Mouse (Mus musculus): ENCODE data around the gene Rab3b.
A peak's percentile ranks its signal among the peaks of the same experiment; 100 is the strongest.

Rab3b gene

DNA sequence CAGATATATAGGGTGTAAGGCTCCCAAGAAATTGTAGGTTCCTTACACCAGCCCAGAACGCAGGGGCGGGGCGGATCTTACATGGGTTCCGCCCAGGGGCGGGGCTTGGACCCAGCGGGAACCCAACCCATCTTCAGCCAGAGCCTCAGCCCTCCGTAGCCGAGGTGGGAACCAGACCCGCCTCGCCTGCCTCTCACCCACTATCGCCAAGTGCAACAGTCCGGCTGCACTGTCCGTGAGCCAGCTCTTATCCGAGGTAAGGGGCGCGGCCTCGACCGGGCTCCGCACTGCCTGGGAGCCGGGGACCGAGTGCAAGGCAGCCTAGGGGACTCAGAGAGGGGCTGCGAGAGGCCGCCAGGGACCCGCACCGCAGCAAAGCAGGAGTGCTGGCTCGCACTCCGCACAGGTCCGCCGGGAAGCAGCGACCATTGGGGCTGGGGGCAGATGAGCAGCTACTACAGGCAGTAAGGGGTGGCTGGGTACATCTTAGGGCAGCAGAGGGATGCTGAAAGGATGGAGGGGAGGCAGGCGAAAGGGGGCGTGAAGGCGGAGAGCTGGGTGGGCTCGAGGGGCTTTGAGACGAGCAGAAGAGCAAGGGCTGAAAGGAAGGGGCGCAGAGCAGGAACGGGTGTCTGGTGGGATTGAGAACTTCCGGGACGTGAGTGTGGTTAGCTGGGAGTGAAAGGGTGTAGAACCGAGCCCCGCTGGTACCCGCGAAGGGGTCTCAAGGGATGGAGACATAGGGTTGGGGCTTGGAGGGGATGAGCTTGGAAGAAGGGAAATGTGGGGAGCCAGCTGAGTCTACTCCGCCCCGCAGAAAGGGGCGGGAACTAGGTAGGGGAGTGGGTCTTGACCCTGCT is at the start of gene Rab3b:
Gene Rab3b, plus strand, starts transcription at position 101 of the 860 bp plus-strand sequence.
- DNase-seq: peak; percentile 90

DNA sequence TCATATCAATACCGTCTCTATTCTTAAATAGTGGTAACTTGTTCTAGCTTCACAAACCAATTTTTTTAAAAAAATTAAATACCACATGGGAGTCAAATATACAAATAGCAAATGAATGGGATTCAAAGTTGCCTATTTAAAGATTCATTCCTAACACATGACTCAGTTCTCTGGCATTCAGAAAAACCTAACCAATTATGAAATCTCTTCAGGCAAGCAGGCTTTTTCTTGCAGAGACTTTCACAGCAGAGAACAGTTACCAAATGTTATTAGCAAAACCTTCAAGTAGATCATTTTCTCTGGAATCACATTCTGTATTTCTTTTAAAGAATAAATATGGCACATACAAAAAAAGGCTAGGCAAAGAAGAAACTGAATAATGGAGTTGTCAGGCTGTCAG is 48.2 kb upstream of the Rab3b start:
- DNase-seq: no peak

DNA sequence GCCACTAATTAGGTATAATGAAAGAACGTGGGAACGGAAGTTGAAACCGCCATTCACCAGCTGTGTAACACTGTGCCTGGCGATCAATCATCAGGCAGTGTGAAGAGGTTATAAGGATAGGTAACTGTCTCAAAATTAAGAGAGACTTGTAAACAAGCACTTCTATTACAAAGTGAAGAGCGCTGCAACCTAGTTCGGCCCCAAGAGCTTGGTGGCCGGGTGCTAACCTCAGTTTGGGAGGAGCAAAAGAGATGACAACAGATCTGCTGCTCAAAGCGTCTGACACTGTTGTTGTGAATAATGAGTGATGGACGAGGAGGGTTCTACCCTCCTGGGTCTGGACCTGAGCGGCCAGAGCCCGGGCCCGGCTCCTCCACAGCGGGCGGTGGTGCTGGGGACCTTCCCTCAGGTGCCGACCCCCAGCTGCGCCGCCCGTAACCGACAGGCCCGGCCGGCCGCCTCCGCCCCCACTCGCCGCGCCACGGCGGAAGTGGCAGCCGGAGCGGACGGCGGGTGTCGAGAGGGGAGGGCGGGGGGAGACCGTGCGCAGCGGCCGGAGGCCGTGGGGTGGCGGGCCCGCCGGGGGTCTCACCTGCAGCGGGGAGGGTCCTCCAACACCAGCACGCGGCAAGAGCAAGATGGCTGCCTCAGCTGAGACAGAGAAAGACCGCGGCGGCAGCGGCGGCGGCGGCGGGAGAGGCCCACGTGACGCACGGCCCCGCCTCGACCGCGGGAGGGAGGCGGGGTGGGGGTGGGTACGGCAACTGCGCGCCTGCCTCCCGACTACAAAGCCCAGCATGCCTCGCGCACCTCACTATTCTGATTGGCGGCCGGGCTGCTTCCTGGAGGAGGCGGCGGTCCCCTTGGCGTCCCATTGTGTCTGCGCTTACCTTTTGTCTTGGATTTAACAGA is 45.7 kb upstream of the Rab3b start, which contains the start of gene Btf3l4:
Gene Btf3l4, minus strand, starts transcription at position 699 of the 912 bp plus-strand sequence.
- peak; percentile 99 for DNase-seq

DNA sequence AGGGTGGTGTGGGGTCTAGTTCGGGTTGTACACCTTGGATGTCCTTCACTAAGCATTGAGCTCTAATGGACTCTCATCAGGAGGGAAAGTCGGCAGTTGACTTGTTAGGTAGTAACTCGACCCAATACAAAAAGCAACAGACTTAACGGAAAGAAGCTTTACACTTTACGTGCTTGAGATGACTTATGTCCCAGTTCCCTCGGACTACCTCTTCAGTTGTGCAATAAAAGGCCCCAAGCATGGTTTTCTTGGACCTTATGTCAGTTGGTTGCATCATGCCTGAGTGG is 45.1 kb upstream of the Rab3b start:
- no peak for DNase-seq

DNA sequence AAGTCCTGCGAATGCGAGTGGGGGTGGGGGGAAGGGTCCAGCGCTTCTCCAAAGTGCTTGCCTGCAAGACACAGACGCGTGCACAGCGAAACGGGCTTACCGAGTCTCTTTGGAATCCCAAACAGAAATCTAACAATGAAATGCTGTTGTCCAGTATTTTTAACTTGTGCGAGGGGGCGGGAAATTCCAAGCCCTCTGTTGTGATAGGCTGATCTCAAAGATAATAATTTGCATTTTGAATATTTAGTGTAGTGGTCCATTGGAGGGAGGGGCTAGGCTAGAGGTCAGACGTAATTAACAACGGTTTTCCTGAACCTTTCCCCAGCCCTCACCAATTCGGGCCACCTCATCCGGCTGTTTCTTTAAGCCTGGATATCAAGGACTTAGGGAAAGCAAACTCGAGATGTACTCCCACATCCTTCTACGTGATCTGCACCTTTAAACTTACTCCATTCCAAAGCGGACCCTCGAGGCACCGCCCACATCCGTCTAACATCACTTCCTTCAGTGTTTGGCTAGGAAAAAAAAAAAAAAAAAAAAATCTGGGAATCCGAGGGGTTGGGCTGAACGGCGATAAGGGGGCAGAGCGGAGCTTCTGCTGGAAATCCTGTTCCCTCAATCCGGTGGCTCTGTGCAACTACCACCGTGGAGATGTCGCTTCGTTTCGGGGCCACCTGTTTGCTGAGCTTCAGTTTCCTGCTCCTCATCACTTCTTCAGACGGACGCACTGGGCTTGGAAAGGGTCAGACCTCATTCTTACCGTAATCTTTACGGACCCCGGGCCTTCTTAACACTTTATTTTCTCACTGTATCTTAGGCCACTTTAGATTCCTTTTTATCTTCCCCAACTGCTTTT is 44.5 kb upstream of the Rab3b start, which contains the start of gene Txndc12:
Gene Txndc12, plus strand, starts transcription at position 487 of the 856 bp plus-strand sequence.
- DNase-seq: peak; percentile 99

DNA sequence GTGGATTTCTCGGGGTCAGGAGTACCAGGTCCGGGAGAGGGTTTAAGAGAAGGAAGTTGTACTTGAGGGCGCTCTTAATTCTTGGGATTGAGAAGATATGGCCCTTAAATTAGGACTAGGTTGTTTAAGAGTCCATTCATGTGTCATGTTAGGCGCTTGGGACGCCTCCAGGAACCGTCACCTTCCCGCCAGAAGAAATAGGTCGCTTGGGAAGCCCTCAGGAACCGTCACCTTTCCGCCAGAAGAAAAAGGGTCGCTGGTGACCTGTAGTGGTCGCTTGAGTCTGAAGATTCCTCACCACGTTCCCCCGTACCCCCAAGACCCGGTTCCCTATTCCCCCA is 43.9 kb upstream of the Rab3b start:
- peak; percentile 92 for DNase-seq

DNA sequence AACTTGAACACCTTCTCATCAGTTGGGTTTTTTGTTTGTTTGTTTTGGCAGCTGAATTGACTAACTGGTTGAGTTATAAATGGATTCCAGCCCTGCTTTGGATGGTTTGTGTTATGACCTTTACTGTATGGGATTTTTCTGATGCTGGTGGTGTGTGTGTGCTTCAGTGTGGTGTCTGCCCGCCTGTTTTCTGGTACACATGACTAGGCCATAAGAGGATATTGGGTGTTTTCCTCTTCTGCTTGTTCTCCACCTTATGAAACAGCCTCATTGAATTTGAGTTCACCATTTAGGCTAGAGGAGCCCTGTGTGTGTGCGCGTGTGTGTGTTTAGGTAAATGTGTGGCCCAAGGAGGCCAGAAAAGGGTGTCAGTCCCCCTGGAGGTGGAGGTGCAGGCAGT is 43.4 kb upstream of the Rab3b start:
- peak; percentile 67 for DNase-seq

DNA sequence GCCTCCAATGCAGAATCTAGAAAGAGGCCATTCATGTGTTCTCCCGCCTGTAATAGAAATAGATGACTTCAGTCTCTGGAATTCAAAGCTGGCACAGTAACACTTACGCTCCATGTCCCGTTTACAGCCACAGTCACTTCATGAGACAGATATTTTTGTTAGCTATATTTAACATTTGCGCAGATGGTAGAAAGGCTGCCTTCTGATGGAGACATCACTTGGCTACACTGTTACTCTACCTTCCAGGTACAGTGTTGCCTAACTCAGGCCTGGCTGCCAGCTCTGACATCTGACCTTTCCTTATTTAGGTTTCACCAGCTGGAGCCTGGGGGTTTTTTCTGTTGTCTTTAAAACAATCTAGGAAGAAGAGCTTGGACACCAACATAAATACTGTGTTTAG is 40.8 kb upstream of the Rab3b start:
- peak; percentile 92 for DNase-seq

DNA sequence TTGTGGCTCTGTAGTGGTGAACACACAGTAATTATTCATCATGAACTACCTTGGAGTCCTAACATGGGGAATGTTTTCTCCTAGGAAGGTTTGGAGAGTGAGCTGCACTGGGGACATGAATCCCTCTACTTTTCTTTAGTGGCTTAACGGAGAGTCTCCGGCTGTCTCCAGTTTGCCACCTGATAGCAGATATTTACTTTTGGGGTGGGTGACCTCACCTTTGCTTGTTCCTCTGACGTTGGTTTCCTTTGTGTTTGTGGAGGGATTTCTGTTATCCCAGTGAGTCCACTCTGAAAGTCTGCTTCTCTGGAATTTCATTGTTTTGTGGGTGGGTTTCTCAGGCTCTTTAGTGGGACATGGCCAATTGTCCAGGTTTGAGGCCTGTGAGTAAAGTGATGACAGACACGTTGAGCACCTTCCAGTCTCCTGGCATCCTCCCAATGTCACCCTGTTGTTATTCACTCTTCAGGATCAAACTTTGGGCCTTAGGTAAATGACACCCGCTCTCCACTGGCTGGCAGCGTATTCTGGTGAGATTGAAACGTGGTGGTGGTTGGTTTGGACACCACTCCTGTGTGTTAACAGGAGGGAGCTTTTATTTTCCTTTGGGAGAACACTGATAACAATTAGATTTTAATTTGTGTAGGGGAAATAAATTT is 36.8 kb upstream of the Rab3b start:
- DNase-seq: no peak

DNA sequence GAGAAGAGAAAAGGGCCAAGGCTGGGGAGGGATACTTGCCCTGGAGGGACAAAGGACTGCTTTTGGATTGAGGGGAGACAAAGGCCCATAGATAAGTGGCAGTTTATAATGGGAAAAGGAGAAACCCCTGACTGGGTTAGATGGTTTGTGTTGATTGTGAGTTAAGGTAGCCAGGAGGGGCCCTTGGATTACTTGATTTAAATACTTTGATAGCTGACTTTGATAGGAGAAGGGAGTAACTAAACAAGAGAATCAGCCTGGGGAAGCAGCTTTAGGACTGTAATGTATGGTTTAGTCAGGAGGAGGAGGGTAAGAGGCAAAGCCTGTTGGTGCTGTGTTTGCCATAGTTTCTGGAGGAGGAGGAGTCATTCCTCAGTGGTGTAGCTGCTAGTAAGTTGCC is 35.5 kb upstream of the Rab3b start:
- peak; percentile 70 for DNase-seq

DNA sequence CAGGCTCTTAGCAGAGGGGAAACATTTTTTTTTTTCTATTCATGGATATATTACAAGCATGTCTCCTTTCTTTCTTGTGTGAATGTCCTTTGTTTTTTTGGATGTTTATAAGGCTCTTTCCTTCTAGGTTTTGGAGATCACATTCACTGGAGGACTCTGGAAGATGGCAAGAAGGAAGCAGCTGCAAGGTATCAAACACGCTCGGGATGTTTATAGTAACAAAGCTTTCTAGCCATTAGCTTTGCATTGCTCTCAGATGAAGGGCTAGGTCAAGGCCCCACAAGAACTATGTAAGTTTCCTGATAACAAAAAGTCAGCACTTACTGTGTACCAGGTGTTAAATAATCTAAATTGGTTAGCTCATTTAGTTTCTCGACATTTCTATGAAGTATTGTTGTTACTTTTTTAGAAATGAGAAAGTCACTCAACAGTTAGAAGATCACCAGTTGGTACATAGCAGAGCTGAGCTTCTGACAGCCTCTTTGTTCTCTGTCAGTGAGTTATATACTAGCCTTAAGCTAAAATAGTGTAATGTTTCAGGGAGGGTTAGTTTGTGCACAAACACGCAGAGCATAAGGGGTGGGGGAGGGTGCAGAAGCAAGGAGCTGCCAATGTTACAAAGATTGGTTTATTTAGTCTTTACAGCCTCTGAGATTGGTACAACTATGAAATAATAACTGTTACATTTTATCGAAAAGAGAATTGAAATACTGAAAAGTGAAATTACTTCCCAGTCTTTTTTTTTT is 32.9 kb upstream of the Rab3b start:
- DNase-seq: peak; percentile 55

DNA sequence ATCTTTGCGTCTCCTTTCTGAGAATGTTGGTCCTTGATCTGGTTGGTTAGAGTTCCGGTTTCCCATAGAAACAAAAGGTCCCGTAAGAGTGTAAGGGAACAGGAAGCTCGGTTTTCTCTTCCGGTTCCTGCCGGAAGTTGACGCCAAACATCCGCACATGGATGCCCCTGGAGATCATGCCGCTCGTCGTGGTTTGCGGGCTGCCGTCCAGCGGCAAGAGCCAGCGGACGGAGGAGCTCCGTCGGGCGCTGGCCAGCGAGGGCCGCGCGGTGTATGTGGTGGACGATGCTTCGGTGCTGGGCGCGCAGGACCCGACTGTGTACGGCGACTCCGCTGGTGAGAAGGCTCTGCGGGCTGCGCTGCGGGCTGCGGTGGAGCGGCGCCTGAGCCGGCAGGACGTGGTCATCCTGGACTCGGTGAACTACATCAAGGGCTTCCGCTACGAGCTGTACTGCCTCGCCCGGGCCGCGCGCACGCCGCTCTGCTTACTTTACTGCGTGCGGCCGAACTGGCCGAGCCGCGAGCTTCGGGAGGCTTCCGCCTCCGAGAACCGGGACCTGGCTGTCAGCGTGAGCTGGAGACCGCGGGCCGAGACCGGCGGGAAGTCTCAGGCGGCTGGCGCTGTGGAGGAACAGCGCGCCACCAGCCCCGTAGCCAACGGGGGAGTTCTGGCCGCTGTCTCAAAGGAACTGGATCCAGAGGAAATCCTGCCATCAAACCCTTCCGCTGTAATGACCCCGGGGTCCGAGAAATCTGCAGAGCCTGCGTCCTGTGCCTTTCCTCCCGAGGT is 31.0 kb upstream of the Rab3b start, which contains the start of gene Kti12:
Gene Kti12, plus strand, starts transcription at position 71 of the 790 bp plus-strand sequence.
- peak; percentile 99 for DNase-seq

DNA sequence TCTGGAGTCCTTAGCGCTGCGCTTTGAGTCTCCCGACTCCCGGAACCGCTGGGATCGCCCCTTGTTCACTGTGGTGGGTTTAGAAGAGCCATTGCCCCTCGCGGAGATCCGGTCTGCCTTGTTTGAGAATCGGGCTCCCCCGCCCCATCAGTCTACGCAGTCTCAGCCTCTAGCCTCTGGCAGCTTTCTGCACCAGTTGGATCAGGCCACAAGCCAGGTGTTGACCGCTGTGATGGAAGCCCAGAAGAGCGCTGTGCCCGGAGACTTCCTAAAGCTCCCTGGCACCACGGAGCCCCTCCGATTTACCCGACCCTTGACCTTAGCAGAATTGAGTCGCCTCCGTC is 30.4 kb upstream of the Rab3b start, which contains the start of gene A730015C16Rik:
Gene A730015C16Rik, minus strand, starts transcription at position 115 of the 344 bp plus-strand sequence.
- no peak for DNase-seq

DNA sequence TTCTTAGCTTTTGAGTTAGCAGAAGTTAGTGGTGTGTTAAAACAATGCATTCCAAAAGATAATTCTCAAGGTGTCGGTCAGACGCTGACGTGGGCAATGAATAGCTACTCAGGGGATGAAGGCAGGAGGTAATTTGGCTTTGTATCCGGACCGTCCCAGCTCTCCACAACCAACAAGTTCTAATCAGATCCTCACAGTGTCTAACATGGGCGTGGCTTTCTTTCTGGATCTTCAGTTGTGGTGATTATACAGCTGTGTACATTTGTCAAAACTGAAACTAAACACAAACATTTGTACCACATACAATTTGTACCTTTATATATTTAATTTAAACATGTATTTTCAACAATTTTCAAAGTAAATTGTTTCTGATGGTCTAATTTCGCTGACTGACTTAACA is 12.1 kb upstream of the Rab3b start:
- DNase-seq: peak; percentile 23

DNA sequence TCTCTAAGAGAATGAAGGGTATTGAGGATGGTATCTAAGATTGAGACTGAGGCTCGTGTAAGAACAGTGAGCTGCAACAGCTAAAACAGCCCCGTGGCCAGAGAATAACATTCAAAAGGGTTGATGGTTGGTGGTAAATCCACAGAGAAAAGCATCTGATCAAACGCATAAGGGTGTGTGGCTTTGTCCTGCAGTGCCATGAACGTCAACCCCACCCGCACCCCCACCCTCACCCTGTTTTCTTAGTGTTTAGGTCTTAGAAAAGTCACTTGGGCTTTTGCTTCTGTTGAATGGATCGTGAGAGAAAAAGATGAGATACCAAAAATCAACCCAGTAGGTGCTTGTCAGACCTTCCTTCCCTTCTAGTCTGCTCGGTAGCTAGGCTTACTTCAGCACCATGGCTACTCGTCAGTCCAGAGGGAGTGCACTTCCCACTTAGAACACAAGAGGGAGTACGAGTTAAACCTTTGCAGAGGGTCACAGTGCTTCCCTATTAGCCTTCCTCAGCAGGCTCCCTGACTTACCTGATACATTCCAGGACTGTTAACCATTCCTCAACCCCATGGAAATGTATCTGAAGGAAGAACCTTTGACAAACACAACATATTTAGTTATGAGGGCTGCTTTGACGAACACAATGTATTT is 9.0 kb upstream of the Rab3b start:
- DNase-seq: peak; percentile 91

DNA sequence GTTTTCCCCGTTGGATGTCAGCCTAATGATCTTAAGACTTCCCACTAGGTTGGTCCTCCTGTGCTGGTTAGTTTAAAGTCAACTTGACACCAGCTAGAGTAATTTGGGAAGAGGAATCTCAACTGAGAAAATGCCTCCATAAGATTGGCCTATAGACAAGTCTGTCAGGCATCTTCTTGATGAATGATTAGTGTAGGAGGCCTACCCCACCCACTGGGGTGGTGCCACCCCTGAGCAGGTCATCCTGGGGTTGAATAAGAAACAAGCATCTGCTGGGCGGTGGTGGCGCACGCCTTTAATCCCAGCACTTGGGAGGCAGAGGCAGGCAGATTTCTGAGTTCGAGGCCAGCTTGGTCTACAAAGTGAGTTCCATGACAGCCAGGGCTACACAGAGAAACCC is 5.1 kb upstream of the Rab3b start:
- DNase-seq: no peak

DNA sequence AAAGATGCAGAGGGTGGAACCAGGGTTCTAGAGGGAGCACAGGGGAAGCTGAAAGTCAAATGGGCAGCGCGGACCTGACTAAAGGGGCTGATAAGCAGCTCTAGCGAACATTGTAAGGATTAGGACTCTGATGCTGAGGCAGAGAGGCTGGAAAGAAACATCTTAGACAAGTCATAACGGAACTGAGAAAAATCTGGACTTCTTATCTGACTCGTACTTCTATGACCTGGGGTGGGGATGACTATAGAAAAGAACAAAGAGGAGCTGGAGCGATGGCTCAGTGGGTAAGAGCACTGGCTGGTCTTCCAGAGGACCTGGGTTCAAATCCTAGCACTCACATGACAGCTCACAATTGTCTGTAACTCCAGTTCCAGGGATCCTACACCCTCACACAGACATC is 962 bp upstream of the Rab3b start:
- DNase-seq: no peak

DNA sequence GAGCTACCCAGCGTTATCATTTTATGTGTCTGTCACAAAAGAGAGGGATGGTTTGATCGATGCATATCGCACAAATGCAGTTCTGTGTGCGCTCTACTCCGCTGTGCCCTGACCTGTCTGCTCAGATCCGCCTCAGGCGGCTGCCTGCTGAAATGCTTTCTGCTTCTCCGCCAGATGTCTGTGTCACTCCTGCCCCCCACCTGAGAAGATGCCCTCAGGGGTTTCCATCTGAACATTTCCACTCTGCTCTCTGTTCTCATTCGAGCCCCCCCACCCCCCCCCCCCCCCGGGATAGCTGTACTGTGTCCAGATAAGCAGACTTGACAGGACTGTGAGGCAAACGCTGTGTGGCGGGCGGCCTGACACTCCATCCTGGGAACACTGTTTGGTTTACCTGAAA is 5.0 kb downstream of the Rab3b start:
- DNase-seq: no peak

DNA sequence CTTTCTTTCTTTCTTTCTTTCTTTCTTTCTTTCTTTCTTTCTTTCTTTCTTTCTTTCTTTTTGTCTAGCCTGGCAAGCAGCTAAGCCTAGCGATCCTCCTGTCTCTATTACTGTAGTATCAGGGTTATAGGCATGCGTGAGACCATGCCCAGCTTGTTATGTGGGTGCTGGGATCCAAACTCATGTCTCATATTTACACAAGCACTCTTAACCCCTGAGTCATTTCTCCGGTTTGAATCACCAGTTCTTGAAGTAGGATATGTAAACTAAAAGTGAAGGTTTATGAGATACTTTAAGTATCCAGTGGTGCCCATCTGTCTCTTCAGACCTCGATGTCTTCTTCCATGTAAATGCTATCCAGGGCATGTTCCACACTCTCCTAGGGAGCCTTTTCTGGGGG is 8.6 kb downstream of the Rab3b start:
- DNase-seq: no peak

DNA sequence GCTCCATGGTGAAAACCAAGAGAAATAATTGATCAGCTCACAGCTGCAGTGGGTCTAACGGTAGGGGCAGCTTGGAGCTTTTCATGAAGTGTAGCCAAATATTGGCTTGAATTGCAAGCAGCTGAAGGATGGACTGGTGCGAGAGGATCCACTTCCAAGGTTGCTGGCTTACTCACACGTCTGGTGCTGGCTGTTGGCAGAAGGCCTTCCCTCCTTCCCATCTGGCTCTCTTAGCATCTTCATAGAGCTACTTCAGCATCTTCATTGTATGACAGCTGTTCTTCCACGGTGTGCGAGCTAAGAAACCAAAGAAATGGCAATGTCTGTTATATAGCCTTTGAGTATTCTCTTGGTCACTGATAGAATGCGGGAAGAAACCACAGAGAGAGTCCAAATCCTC is 12.0 kb downstream of the Rab3b start:
- DNase-seq: no peak

Data from heart, adult 11 months (tissue).